Mouse (Mus musculus): ENCODE measurements around the gene Gm20388. TPM values are rescaled to one million over a fixed set of nuclear protein-coding genes. Genes with fewer than 3 reads are reported as not detected.
"Not testable (repeated sequence)": the region's sequence is repeated elsewhere in the genome, so short reads cannot be mapped to it uniquely, and the experiment has no call there.

Gene Gm20388
- polyA plus RNA-seq, 1 experiment from 2014 or later = not detected

- not testable (repeated sequence) for H3K4me3 ChIP-seq; H3K27me3 ChIP-seq (replicated peaks); H3K9ac ChIP-seq; H3K9me3 ChIP-seq (replicated peaks); H3K36me3 ChIP-seq; H3K4me2 ChIP-seq; H3K27ac ChIP-seq
- ATAC-seq = 0 out of 2 replicates have a peak, but pooled peaks have one; percentile 33
- 60% methylated on average over 5 of the region's 5 CpGs for WGBS (ENCODE audit: insufficient replicate concordance)
- peaks cover 82% of the 10 kb centered on the region for H3K4me1 ChIP-seq
Observed at GRCm38 (mm10) chr8:123030091-123030490, 3119.4 kb downstream of the Gm20388 start.

GRCm38 (mm10) chr8:123031321-123031978 is 3120.8 kb downstream of the Gm20388 start:
- ATAC-seq = no peak
- no peak overlapping the region for H3K4me3 ChIP-seq
- 53% methylated on average over 7 of the region's 7 CpGs for WGBS (ENCODE audit: insufficient replicate concordance)
- H3K4me2 ChIP-seq = no peak overlapping the region
- H3K4me1 ChIP-seq = peaks cover 82% of the 10 kb centered on the region
- no peaks in the 10 kb centered on the region for H3K9me3 ChIP-seq (replicated peaks)
- peak overlapping the region; percentile 17; the same call in 1 of the 2 replicates for H3K27ac ChIP-seq
- peaks cover 4% of the 10 kb centered on the region for H3K36me3 ChIP-seq
- no peak overlapping the region for H3K9ac ChIP-seq
- no peaks in the 10 kb centered on the region for H3K27me3 ChIP-seq (replicated peaks)

- ATAC-seq = no peak
- H3K4me1 ChIP-seq = peaks cover 86% of the 10 kb centered on the region
Observed at GRCm38 (mm10) chr8:123032730-123033129, 3122.1 kb downstream of the Gm20388 start.

GRCm38 (mm10) chr8:123033431-123033830 is 3122.8 kb downstream of the Gm20388 start:
- H3K36me3 ChIP-seq = no peaks in the 10 kb centered on the region; the same call in 1 of the 2 replicates
- H3K4me1 ChIP-seq = peaks cover 86% of the 10 kb centered on the region
- ATAC-seq = no peak
- H3K27me3 ChIP-seq (replicated peaks) = no peaks in the 10 kb centered on the region
- no peak overlapping the region for H3K4me3 ChIP-seq
- H3K4me2 ChIP-seq = peak overlapping the region; percentile 9; the same call in 1 of the 2 replicates
- H3K27ac ChIP-seq = peak overlapping the region; percentile 64
- H3K9me3 ChIP-seq (replicated peaks) = no peaks in the 10 kb centered on the region
- H3K9ac ChIP-seq = no peak overlapping the region

More at GRCm38 (mm10) chr8:123032730-123033129, 3122.1 kb downstream of the Gm20388 start:
- H3K36me3 ChIP-seq = peaks cover 4% of the 10 kb centered on the region
- no peaks in the 10 kb centered on the region for H3K9me3 ChIP-seq (replicated peaks)
- no peaks in the 10 kb centered on the region for H3K27me3 ChIP-seq (replicated peaks)
- H3K27ac ChIP-seq = no peak overlapping the region
- H3K4me2 ChIP-seq = no peak overlapping the region
- H3K9ac ChIP-seq = no peak overlapping the region
- H3K4me3 ChIP-seq = no peak overlapping the region

GRCm38 (mm10) chr8:123034171-123034570 is 3123.5 kb downstream of the Gm20388 start:
- Histone ChIP-seq H3K4me3 (no peak overlapping the region), H3K9me3 (replicated peaks) (no peaks in the 10 kb centered on the region), H3K36me3 (no peaks in the 10 kb centered on the region; the same call in 1 of the 2 replicates), H3K27me3 (replicated peaks) (no peaks in the 10 kb centered on the region), H3K9ac (peak overlapping the region; percentile 17; the same call in 1 of the 2 replicates), H3K4me2 (peak overlapping the region; percentile 14), H3K27ac (peak overlapping the region; percentile 64; the same call in 1 of the 2 replicates), H3K4me1 (peaks cover 91% of the 10 kb centered on the region)
- 36% methylated on average over 6 of the region's 6 CpGs for WGBS (ENCODE audit: insufficient replicate concordance)
- ATAC-seq = no peak

GRCm38 (mm10) chr8:123036956-123037355 is 3126.3 kb downstream of the Gm20388 start:
- Histone ChIP-seq H3K9ac (peak overlapping the region; percentile 52), H3K4me2 (peak overlapping the region; percentile 61), H3K27ac (peak overlapping the region; percentile 93), H3K4me3 (peak overlapping the region; percentile 29), H3K4me1 (peaks cover 87% of the 10 kb centered on the region), H3K9me3 (replicated peaks) (no peaks in the 10 kb centered on the region), H3K27me3 (replicated peaks) (no peaks in the 10 kb centered on the region), H3K36me3 (no peaks in the 10 kb centered on the region)
- ATAC-seq = peak; percentile 90
- whole genome bisulfite sequencing (ENCODE audit: insufficient replicate concordance) = 18% methylated on average over 3 of the region's 3 CpGs

GRCm38 (mm10) chr8:123037487-123037886 is 3126.8 kb downstream of the Gm20388 start:
- WGBS (ENCODE audit: insufficient replicate concordance) = 33% methylated on average over 11 of the region's 11 CpGs
- Histone ChIP-seq H3K9me3 (replicated peaks) (no peaks in the 10 kb centered on the region), H3K27ac (peak overlapping the region; percentile 93), H3K4me2 (peak overlapping the region; percentile 61), H3K4me1 (peaks cover 82% of the 10 kb centered on the region), H3K4me3 (peak overlapping the region; percentile 29), H3K27me3 (replicated peaks) (no peaks in the 10 kb centered on the region), H3K9ac (peak overlapping the region; percentile 52), H3K36me3 (no peaks in the 10 kb centered on the region)
- ATAC-seq = no peak

GRCm38 (mm10) chr8:123038351-123038750 is 3127.7 kb downstream of the Gm20388 start:
- H3K4me3 ChIP-seq = no peak overlapping the region
- WGBS (ENCODE audit: insufficient replicate concordance) = 57% methylated on average over 2 of the region's 2 CpGs
- H3K4me2 ChIP-seq = no peak overlapping the region
- H3K27me3 ChIP-seq (replicated peaks) = no peaks in the 10 kb centered on the region
- no peak for ATAC-seq
- H3K27ac ChIP-seq = peak overlapping the region; percentile 93; the same call in 1 of the 2 replicates
- no peak overlapping the region for H3K9ac ChIP-seq
- H3K4me1 ChIP-seq = peaks cover 79% of the 10 kb centered on the region
- no peaks in the 10 kb centered on the region for H3K36me3 ChIP-seq
- H3K9me3 ChIP-seq (replicated peaks) = no peaks in the 10 kb centered on the region

GRCm38 (mm10) chr8:123039376-123040109 is 3128.9 kb downstream of the Gm20388 start:
- Histone ChIP-seq H3K36me3 (peaks cover 5% of the 10 kb centered on the region; the same call in 1 of the 2 replicates), H3K9me3 (replicated peaks) (no peaks in the 10 kb centered on the region), H3K4me3 (peak overlapping the region; percentile 100; the same call in 1 of the 2 replicates), H3K27ac (peak overlapping the region; percentile 97), H3K9ac (peak overlapping the region; percentile 100; the same call in 1 of the 2 replicates), H3K4me2 (peak overlapping the region; percentile 84), H3K4me1 (peaks cover 79% of the 10 kb centered on the region), H3K27me3 (replicated peaks) (no peaks in the 10 kb centered on the region)
- no peak for ATAC-seq
- 78% methylated on average over 11 of the region's 11 CpGs for WGBS (ENCODE audit: insufficient replicate concordance)

GRCm38 (mm10) chr8:123040110-123040650 is 3129.5 kb downstream of the Gm20388 start:
- ATAC-seq = no peak
- H3K27ac ChIP-seq = peak overlapping the region; percentile 97
- peaks cover 78% of the 10 kb centered on the region for H3K4me1 ChIP-seq
- peaks cover 11% of the 10 kb centered on the region; the same call in 1 of the 2 replicates for H3K36me3 ChIP-seq
- peak overlapping the region; percentile 100 for H3K9ac ChIP-seq
- no peaks in the 10 kb centered on the region for H3K9me3 ChIP-seq (replicated peaks)
- H3K4me3 ChIP-seq = peak overlapping the region; percentile 100
- H3K27me3 ChIP-seq (replicated peaks) = no peaks in the 10 kb centered on the region
- peak overlapping the region; percentile 84 for H3K4me2 ChIP-seq
- WGBS (ENCODE audit: insufficient replicate concordance) = 23% methylated on average over 4 of the region's 4 CpGs

- Histone ChIP-seq H3K4me1 (peaks cover 70% of the 10 kb centered on the region), H3K9ac (peak overlapping the region; percentile 100), H3K4me2 (peak overlapping the region; percentile 84), H3K9me3 (replicated peaks) (no peaks in the 10 kb centered on the region), H3K4me3 (peak overlapping the region; percentile 100), H3K27ac (peak overlapping the region; percentile 97), H3K36me3 (peaks cover 18% of the 10 kb centered on the region; the same call in 1 of the 2 replicates), H3K27me3 (replicated peaks) (no peaks in the 10 kb centered on the region)
- under 1% methylated on average over 65 of the region's 71 CpGs for WGBS (ENCODE audit: insufficient replicate concordance)
- ATAC-seq = no peak
Observed at GRCm38 (mm10) chr8:123041008-123041773, 3130.6 kb downstream of the Gm20388 start.

Measured in liver, embryonic 12.5 days (tissue).